Mouse (Mus musculus) monocyte, adult 5-6 weeks (primary cell): ENCODE measurements around the gene AI661453. TPM values are rescaled to one million over a fixed set of nuclear protein-coding genes. Genes with fewer than 3 reads are reported as not detected.

Experiments
- ATAC-seq: fragments of 153-309, 156-312 bp; replicated peaks from 2 replicates; pipeline ENCODE4 v1.8.0; 2017; ENCODE audit warnings: mild to moderate bottlenecking; ENCODE audit not compliant: low TSS enrichment, insufficient number of reproducible peaks, severe bottlenecking, poor library complexity, low FRiP score
- total RNA-seq: library from RNA; stranded (forward); fragments of 200-1000, 200-491, 200-594 nt; gene quantifications from 3 replicates; pipeline ENCODE4 v1.2.3, GENCODE M21; 2017

Gene AI661453
- total RNA-seq, 1 experiment from 2014 or later = not detected

- no peak for ATAC-seq
These were observed 25.8 kb downstream of the AI661453 start for GRCm38 (mm10) chr17:47462209-47462608.

- no peak for ATAC-seq
These were observed 26.4 kb downstream of the AI661453 start for GRCm38 (mm10) chr17:47462728-47463388.

DNA sequence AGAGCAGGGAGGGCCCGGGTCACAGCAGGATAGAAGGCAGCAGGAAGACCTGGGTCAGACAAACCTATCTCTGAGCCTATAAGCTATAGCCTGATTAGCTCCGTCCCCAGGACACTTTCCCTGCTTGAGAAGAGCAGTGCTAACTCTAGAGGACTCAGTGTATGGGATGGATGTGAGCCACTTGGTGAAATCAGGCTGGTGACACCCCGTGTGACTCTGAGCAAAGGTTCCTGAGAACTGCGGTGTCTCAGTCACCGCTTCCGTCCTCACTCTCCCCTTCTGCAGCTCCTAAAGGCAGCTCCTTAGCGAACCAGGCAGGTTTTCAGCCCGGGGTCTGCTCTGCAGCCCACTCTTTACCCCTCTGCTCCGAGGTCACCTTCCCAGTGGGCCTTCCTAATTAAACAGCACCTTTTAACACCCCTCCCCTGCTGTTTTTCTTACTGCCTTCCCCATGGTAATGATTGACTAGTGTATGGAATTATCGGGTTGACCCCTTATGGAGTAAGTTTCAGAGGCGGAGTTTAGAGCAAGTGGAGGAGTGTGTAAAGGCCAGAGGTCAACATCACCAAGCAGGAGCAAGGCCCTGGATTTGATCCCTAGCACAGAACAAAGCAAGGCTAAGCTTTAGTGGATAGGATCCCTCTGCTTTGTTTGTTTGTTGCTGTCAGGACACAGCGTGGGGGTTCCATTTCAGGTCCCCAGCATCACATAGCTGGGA, 28.0 kb downstream of the AI661453 start:
- no peak for ATAC-seq

GRCm38 (mm10) chr17:47465016-47465415, 28.6 kb downstream of the AI661453 start:
- ATAC-seq = no peak

- ATAC-seq = no peak
These were observed 29.9 kb downstream of the AI661453 start for GRCm38 (mm10) chr17:47466284-47466683.

- no peak for ATAC-seq
These were observed 31.2 kb downstream of the AI661453 start for GRCm38 (mm10) chr17:47467659-47468058.

GRCm38 (mm10) chr17:47468063-47468462, 31.6 kb downstream of the AI661453 start:
- ATAC-seq = no peak

GRCm38 (mm10) chr17:47468466-47468865, 32.1 kb downstream of the AI661453 start:
- no peak for ATAC-seq

GRCm38 (mm10) chr17:47469642-47470041, 33.2 kb downstream of the AI661453 start:
- ATAC-seq = no peak

DNA sequence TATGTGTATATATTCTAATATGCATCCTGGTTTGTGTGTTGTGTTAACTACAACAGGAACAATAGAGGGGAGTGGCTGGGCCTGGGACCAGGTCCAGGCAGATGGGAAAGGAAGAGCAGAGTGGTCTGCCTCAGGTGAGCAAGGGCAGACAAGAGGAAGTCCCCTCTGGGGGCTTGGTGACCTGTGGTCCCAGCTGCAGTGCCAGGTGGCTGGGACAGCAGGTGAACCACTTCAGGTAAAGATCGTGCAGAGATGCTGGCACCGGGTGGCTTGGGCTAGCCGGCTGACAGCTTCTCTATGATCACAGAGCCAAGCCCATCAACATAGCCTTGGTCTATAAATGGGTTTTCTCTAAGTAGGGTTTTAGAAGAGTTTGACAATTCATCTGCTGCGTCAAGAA, 33.7 kb downstream of the AI661453 start:
- ATAC-seq = no peak

GRCm38 (mm10) chr17:47470686-47471085, 34.3 kb downstream of the AI661453 start:
- no peak for ATAC-seq

- no peak for ATAC-seq
These were observed 36.3 kb downstream of the AI661453 start for GRCm38 (mm10) chr17:47472435-47473350.

DNA sequence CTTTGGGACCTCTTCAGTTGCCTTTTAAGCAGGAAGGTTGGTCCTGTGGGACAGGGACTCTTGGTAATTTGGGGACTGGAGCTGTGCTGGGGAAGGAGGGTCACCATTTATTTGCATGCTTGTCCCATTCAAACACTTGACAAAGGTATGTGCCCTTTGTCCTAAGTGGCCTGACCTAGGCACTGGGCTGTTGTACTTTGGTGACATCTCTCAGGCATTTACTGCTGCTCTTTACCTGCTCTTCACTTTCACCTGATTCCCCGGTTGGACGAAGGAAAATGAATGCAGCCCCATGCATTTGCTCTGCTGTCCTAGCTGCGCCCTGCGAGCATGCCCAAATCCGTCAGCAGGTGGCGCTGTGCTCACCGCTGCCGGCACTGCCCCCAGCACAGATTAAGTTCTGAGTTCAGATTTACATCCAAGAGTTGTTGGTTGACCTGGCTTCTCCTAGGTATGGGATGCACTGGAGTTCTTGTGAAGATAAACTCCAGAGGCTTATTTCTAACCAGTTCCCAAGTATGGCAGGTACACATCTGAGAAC, 37.1 kb downstream of the AI661453 start:
- peak; percentile 59; the same call in 1 of the 2 replicates for ATAC-seq

- no peak for ATAC-seq
These were observed 37.8 kb downstream of the AI661453 start for GRCm38 (mm10) chr17:47474250-47474649.

- no peak for ATAC-seq
These were observed 38.8 kb downstream of the AI661453 start for GRCm38 (mm10) chr17:47475181-47475580.

DNA sequence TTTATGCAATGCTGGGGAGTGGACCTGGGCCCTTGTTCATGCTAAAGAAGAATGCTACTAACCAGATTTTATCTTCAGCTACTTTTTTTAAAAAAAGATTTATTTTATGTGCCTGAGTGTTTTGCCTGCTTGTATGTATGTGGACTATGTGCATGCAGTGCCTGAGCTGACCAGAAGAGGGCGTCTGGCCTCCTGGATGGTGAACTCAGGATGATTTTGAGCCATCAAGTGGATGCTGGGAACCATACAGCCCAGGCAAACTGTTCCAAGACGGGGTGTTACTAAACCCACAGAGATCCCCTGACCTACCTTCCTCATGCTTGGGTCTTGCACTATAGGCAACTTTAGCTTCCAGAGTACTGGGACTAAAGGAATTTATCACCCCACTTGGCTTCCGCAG, 39.3 kb downstream of the AI661453 start:
- ATAC-seq = no peak

DNA sequence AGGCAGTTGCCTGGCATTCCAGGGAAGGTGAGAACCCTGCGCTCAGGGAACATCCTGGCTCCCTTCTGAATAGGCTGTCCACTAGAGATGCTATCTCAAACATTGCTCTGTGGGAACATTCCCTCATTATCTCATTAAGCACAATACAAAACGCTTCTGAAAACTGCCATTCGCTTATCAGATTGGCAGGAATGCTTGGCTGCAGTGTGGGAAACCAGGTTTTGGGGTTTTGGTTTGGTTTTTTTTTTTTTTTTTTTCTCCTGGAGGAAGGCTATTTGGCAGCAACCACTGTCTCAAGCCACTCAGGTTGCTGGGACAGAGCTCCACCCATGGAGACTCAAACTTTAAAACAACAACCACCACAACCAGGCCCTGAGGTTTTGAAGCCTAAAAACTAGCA, 43.5 kb downstream of the AI661453 start:
- ATAC-seq = no peak

- ATAC-seq = peak; percentile 48; the same call in 1 of the 2 replicates
These were observed 46.0 kb downstream of the AI661453 start for GRCm38 (mm10) chr17:47482401-47482800.
